ENCODE assay signal across 9 mouse cellular contexts in genomic region chr8:92961088-92961487, GRCm38 (mm10). TPM values are rescaled to one million over a fixed set of nuclear protein-coding genes. Genes with fewer than 3 reads are reported as not detected.
DNase-seq lines count a peak whose midpoint lies in the region; ATAC-seq and TF ChIP-seq lines count a peak whose summit lies in the region.
"Had no signal": no experiment of that assay in that cellular context is flagged by ENCODE, and none has a peak within 500 bp of the region (broad histone marks: within the 10 kb centered on the region; RNA-seq: fewer than 3 reads in every experiment).

No protein-coding gene starts in this region.

- peaks cover 44% of the 10 kb centered on the region for H3K27me3 ChIP-seq in embryonic facial prominence, embryonic 14.5 days (replicated peaks; ENCODE audit: control insufficient read depth, insufficient read depth, low read length)
- H3K27me3 ChIP-seq in hindbrain, postnatal 0 days (ENCODE audit: insufficient read depth, low read length): peaks cover 27% of the 10 kb centered on the region
- peaks cover 59% of the 10 kb centered on the region for H3K27me3 ChIP-seq in liver, embryonic 12.5 days (replicated peaks)

- no peaks in the 10 kb centered on the region for H3K4me1 ChIP-seq in lung, adult 2 months (ENCODE audit: control insufficient read depth, insufficient read depth, low read length)
- peaks cover 6% of the 10 kb centered on the region; the same call in 1 of the 2 replicates for H3K4me1 ChIP-seq in embryonic facial prominence, embryonic 14.5 days (ENCODE audit: control insufficient read depth, insufficient read depth, low read length)
- peaks cover 6% of the 10 kb centered on the region for H3K4me1 ChIP-seq in hindbrain, postnatal 0 days (ENCODE audit: insufficient read depth, low read length)
- H3K4me1 ChIP-seq in liver, embryonic 12.5 days: 0 out of 2 replicates have a peak, but pooled peaks cover 4% of the 10 kb centered on the region
- H3K4me1 ChIP-seq: liver, embryonic 13.5 days had no signal

- no peaks in the 10 kb centered on the region for H3K9me3 ChIP-seq in embryonic facial prominence, embryonic 14.5 days (ENCODE audit: control insufficient read depth, low read length)
- H3K9me3 ChIP-seq in hindbrain, postnatal 0 days (ENCODE audit: low read length): no peaks in the 10 kb centered on the region
- no peaks in the 10 kb centered on the region for H3K9me3 ChIP-seq in liver, embryonic 12.5 days (replicated peaks)
- H3K9me3 ChIP-seq: liver, embryonic 13.5 days had no signal

- TF ChIP-seq CTCF in lung, adult 2 months (IDR thresholded peaks at IDR 0.05; ENCODE audit: insufficient read depth, low read length): no peak
- TF ChIP-seq CTCF in hindbrain, postnatal 0 days (IDR thresholded peaks at IDR 0.05; ENCODE audit: low read depth): no peak

- H3K9ac ChIP-seq in embryonic facial prominence, embryonic 14.5 days (ENCODE audit: low read depth, low read length): no peak overlapping the region
- no peak overlapping the region for H3K9ac ChIP-seq in hindbrain, postnatal 0 days (replicated peaks; ENCODE audit: low read length)
- H3K9ac ChIP-seq in liver, embryonic 12.5 days: no peak overlapping the region
- H3K9ac ChIP-seq: liver, embryonic 13.5 days had no signal

- no peak for DNase-seq in lung, adult 2 months
- no peak for DNase-seq in lung, postnatal 10 days
- peak; percentile 11 for DNase-seq in embryonic facial prominence, embryonic 14.5 days (ENCODE audit: low spot score)
- no peak for DNase-seq in hindbrain, postnatal 0 days (ENCODE audit: low spot score)
- peak; percentile 8 for DNase-seq in retina, postnatal 1 day
- DNase-seq in spleen, postnatal 36 days (ENCODE audit: low spot score in 2 of 2): no peak
- DNase-seq in ovary, postnatal 14 days (ENCODE audit: low spot score): no peak
- DNase-seq: liver, embryonic 13.5 days had no signal

- ATAC-seq in embryonic facial prominence, embryonic 14.5 days (ENCODE audit: low read depth): no peak
- no peak for ATAC-seq in hindbrain, postnatal 0 days
- ATAC-seq in liver, embryonic 12.5 days: no peak

- H3K4me2 ChIP-seq in embryonic facial prominence, embryonic 14.5 days (ENCODE audit: low read depth, low read length): peak overlapping the region; percentile 90
- peak overlapping the region; percentile 74 for H3K4me2 ChIP-seq in hindbrain, postnatal 0 days (ENCODE audit: low read depth, low read length)
- H3K4me2 ChIP-seq in liver, embryonic 12.5 days: no peak overlapping the region

- H3K27ac ChIP-seq in embryonic facial prominence, embryonic 14.5 days (replicated peaks; ENCODE audit: low read depth, low read length): no peak overlapping the region
- H3K27ac ChIP-seq in hindbrain, postnatal 0 days: no peak overlapping the region
- H3K27ac ChIP-seq in liver, embryonic 12.5 days: no peak overlapping the region
- H3K27ac ChIP-seq: liver, embryonic 13.5 days had no signal

- peak overlapping the region; percentile 27 for H3K4me3 ChIP-seq in lung, adult 2 months (replicated peaks; ENCODE audit: extremely low read depth, low read depth, low read length)
- H3K4me3 ChIP-seq in embryonic facial prominence, embryonic 14.5 days (ENCODE audit: low read depth, low read length): peak overlapping the region; percentile 43
- peak overlapping the region; percentile 37 for H3K4me3 ChIP-seq in hindbrain, postnatal 0 days (ENCODE audit: low read length)
- no peak overlapping the region for H3K4me3 ChIP-seq in liver, embryonic 12.5 days
- H3K4me3 ChIP-seq: liver, embryonic 13.5 days had no signal

- WGBS in lung, adult 2 months: 4% methylated on average over 25 of the region's 25 CpGs
- WGBS in embryonic facial prominence, embryonic 14.5 days: 2% methylated on average over 19 of the region's 25 CpGs
- WGBS in hindbrain, postnatal 0 days: 2% methylated on average over 25 of the region's 25 CpGs
- WGBS in liver, embryonic 12.5 days (ENCODE audit: insufficient replicate concordance): 5% methylated on average over 25 of the region's 25 CpGs

- no peaks in the 10 kb centered on the region for H3K36me3 ChIP-seq in embryonic facial prominence, embryonic 14.5 days (ENCODE audit: control insufficient read depth, insufficient read depth, low read length)
- no peaks in the 10 kb centered on the region for H3K36me3 ChIP-seq in hindbrain, postnatal 0 days (ENCODE audit: insufficient read depth, low read length)
- H3K36me3 ChIP-seq in liver, embryonic 12.5 days: no peaks in the 10 kb centered on the region
- H3K36me3 ChIP-seq: liver, embryonic 13.5 days had no signal

- TF ChIP-seq POLR2A in lung, adult 2 months (IDR thresholded peaks at IDR 0.05; ENCODE audit: borderline replicate concordance, extremely low read depth, low read depth, low read length): no peak

RNA-seq across cellular contexts. Expression of gene Slc6a2, which starts 1.2 kb away (rescaled TPM):
- polyA plus RNA-seq in lung, adult 2 months (2012; rRNA removed): 10.9 and 13.6 TPM in 2 replicates
- polyA plus RNA-seq in embryonic facial prominence, embryonic 14.5 days (2014; fragmentation: Nextera tagmentation; extraction: Ambion mirVana): 1.00 and 1.7 TPM in 2 replicates
- 7.9 and 10.6 TPM in 2 replicates for total RNA-seq in hindbrain, postnatal 0 days (2014; rRNA removed)
- 5.9 and 6.6 TPM in 2 replicates for polyA plus RNA-seq in hindbrain, postnatal 0 days (2015; fragmentation: Nextera tagmentation; extraction: Ambion mirVana)
- not detected in 2 replicates for polyA plus RNA-seq in liver, embryonic 12.5 days (2016; fragmentation: Nextera tagmentation; extraction: Ambion mirVana)
- polyA plus RNA-seq: liver, embryonic 13.5 days had no signal

RNA-seq across cellular contexts. Expression of gene Capns2, which starts 59.9 kb away (rescaled TPM):
- polyA plus RNA-seq in lung, adult 2 months (2012; rRNA removed): 9.6 TPM in 1 of 2 replicates, not detected in the other
- 17.6 and 17.9 TPM in 2 replicates for polyA plus RNA-seq in embryonic facial prominence, embryonic 14.5 days (2014; fragmentation: Nextera tagmentation; extraction: Ambion mirVana)
- total RNA-seq in hindbrain, postnatal 0 days (2014; rRNA removed): 0.68 TPM in 1 of 2 replicates, not detected in the other
- not detected in 2 replicates for polyA plus RNA-seq in hindbrain, postnatal 0 days (2015; fragmentation: Nextera tagmentation; extraction: Ambion mirVana)
- polyA plus RNA-seq in liver, embryonic 12.5 days (2016; fragmentation: Nextera tagmentation; extraction: Ambion mirVana): not detected in 2 replicates
- polyA plus RNA-seq: liver, embryonic 13.5 days had no signal

Comparison
In these comparisons a context has a peak if more than half of its experiments do, and no peak if none do; other contexts are left out.
1. DNase-seq: peak in embryonic facial prominence, embryonic 14.5 days (single experiment) and retina, postnatal 1 day (single experiment); none in lung, adult 2 months (single experiment), lung, postnatal 10 days (single experiment), hindbrain, postnatal 0 days (single experiment), spleen, postnatal 36 days (0 of 2) and ovary, postnatal 14 days (single experiment).